Mouse (Mus musculus): ENCODE measurements around the gene March10.

March10 gene

DNA sequence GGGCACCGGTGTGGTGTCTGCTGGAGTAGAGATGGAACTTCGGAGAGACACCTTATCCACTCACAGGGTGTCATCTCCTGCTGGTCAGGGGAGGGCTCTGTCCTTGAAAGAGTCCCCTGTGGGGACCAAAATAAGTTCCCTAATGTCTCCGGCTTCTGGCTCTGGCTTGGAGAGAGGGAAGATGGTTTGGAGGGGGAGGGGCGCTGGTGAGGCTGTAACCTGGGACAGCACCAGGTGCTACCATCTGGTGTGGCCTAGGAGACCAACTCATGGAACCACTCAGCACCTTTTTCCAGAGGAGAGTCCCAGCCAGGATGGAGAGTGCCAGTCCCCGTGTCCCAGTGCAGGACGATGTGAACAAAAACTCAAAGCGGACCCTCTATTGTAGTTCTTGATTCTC is 105.9 kb downstream of the March10 start:
- no peak for DNase-seq

DNA sequence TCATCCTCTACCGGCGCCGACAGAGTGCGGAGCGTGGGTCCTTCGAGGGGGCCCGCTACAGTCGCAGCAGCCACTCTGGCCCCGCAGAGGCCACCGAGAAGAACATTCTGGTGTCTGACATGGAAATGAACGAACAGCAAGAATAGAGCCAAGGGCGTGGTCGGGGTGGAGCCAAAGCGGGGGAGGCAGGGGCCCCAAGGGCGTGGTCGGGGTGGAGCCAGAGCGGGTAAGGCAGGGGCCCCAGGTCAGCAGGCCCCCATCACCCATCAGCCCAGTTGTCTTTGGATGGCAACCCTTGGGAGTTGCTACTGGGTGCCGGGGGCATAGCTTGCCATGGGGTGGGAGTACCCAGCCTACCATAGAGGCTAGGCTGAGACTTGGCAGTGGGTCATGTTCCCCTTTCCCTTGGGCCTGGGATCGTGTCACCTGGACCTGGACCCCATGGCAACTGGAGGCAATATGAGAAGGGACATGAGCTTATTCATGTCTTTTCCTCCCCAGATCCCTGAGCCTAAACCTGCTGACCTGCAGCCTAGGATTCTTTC is 106.7 kb downstream of the March10 start:
- DNase-seq, result no peak

DNA sequence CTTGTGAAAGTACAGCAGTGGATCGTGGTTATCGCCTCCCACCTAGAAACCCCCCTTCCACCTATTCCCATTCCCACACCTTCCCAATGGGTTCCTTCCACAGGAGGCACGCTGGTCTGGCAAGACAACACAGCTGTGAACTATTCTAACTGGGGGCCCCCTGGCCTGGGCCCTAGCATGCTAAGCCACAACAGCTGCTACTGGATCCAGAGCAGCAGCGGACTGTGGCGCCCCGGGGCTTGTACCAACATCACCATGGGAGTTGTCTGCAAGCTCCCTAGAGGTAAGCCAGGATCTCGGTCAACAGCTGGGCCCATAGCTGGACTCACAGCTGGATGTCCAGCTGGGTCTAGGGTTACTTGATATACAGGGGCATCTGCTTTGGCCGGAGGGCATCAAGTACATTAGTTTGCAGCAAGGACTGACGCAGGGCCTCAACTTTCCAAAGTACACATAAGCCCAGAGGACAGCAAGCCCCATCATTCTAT is 108.0 kb downstream of the March10 start:
- no peak for DNase-seq

DNA sequence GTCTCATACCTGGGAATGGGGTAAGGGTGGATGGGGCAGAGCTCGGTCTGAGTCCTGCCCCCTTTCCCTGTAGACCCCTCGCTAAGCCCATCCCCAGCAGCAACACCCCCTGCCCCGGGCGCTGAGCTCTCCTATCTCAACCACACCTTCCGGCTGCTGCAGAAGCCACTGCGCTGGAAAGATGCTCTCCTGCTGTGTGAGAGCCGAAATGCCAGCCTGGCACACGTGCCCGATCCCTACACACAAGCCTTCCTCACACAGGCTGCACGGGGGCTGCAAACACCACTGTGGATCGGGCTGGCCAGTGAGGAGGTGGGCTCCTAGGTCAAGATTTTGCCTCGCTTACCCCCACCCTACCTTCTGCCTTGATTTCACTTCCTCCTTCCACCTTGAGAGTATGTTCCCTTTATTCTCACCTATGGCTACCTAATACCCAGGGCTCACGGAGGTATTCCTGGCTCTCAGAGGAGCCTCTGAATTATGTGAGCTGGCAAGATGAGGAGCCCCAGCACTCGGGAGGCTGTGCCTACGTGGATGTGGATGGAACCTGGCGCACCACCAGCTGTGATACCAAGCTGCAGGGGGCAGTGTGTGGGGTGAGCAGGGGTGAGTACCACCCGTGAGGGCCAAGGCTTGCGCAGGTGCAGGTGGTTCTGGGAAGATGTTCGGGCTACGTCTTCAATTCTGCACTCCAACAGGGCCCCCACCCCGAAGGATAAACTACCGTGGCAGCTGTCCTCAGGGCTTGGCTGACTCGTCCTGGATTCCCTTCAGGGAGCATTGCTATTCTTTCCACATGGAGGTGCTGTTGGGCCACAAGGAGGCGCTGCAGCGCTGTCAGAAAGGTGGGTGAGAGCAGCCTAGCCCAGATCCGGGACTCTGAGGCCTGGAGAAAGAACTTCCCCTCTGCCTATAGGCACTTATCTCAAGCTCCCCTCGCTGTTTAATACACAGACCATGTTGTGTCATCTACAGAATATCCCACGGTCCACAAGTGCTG is 109.1 kb downstream of the March10 start:
- peak; percentile 68 for DNase-seq

DNA sequence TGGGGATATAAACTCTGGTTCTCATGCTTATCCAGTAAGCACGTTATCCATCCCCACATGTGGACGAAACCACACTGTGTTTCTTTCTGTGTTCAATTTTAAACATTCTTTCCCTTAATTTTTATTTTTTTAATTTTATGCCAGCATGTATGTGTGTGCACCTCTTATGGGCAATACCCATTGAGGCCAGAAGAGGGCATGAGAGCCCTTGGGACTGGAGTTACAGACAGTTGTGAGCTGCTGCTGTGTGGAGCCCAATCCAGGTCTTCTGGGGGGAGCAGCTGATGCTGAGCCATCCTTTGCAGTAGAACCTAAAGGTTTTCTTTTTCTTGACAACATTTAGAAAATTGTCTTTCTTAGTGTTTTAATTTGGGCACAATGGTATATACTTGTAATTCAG is 111.3 kb downstream of the March10 start:
- DNase-seq, result no peak

DNA sequence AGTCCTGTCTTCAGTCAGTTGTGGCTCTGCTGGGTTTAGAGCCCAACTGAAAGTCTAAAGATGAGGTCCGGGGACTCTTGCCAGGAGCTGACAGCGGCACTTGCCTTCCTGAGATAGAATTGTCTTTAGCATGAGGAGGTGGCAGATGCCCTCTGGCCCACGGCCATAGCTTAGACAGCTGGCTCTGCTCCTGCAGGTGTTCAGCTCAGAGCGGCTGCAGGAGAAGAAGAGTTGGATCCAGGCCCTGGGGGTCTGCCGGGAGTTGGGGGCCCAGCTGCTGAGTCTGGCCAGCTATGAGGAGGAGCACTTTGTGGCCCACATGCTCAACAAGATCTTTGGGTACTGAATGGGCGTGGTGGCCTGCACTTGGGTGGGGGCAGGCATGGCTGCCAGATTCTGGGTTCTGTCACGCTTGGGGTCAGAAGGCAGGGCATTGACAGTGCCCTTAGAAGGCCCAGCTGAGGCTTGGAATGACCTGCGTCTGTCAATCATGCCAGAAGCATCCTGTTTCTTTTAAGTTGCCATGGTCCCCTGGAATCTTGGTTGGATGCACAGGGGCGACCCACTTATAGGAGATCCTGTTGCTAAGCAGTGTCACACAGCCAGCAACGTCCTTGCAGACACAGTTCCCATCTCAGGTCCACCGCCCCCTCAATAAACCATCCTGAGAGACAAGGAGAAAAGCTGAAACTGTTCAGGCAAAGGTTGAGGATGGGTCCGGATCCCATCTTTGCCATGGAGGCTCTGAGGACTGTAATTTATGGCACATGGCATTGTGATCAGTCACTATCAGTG is 117.7 kb downstream of the March10 start:
- DNase-seq, result no peak

DNA sequence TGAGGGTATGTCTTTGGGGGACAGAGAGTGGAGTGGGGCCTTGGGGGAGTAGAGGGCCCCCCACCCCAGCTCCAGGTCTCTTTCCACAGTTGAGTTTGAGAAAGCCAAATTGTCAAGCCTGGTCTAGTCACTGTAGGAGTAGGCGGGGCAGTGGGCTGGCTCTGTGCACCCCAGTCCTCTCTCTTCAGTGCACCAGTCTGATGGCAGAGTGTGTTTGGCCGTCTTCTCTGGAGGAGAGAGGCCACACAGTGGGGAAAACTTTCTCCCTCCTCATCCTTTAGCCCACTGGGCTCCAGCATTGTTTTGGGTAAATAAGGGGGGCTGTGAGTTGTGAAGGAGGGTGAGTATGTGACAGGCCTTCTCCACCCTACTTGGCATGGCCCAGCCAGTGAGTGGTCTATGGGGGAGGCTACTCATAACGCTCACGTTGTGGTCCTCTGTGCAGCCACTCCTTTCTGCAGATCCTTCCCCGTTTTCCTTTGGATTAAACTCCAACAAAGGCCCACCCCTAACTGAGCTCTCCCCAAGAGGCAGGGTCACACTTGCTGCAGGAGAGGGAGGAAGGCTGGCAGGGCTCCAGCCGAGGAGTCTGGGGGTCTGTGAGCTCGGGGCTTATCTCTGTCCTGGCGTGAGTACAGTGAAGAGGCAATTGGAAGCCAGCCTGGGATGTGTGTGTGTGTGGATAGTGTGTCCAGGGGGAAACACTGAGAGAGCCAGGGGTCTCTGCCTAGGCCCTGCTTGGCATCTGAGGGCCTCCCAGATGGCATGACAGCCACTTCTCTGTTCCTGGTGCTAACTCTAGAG is 122.5 kb downstream of the March10 start:
- DNase-seq, result no peak

DNA sequence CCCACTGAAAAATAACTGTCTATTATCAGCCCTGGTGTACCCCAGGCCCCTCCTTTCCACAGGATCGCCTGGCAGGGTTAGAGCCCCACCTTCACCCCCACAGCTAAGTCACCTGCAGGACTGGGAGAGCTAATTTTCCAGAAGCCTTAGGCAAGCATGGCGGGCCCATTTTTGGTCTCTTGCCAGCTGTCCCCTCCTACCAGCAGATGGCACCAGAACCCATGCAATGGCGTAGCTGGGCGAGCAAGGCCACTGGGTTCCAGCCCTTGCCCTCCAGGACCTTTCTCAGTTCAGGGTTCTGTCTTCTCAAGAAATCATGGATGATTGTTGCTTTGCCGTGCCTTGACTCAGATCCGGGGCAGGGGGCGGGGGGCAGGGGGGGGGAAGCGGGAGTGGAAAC is 124.1 kb downstream of the March10 start:
- DNase-seq, result peak; percentile 53

DNA sequence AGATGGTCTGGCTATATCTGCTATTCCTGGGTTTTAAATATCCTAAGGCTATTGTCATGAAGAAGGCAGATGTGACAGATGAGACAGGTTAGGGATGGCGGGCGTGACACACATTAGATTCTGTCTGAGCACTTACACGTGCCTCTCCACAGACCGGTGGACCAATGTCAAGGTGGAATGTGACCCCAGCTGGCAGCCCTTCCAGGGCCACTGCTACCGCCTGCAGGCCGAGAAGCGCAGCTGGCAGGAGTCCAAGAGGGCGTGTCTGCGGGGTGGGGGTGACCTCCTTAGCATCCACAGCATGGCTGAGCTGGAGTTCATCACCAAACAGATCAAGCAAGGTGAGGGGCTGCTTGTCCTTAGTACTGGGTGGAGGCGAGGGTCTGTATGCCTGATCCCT is 124.8 kb downstream of the March10 start:
- peak; percentile 61 for DNase-seq

DNA sequence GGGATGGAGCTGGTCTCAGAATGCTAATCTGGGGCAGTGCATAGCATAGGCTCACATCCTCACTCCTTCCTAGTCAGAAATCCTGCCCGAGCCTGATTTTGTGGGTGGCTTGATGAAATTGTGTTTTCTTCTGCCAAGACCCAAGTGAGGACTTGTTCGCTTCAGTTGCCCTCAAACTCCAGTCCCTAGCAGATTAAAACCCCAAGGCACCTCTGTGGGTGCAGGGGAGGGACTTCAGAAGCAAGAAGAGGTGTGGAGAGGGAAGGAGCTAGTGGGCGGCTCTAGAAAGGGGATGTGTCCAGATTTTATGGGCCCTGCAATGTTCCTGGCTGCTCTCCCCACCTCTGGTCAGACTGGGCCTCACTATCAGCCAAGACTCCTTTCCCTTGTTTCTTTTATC is 125.4 kb downstream of the March10 start:
- no peak for DNase-seq

DNA sequence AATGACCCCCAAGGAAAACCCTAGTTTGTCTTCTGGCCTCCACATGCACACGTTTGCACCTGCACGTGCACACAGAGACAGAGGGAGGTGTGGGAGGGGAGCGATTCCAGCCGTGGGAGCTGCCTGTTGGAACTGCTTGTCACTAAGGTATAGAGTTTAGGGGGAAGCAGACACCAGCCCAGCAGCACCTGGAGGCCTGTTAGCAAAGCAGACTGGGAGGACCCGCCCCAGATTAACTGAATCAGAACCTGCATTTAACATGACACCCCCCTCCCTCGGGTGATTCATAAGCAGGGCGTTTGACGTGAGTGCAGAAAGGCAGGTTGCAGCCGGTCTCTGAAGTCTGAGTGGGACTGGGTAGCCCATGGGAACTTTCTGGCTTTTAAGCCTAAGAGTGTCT is 126.6 kb downstream of the March10 start:
- no peak for DNase-seq

DNA sequence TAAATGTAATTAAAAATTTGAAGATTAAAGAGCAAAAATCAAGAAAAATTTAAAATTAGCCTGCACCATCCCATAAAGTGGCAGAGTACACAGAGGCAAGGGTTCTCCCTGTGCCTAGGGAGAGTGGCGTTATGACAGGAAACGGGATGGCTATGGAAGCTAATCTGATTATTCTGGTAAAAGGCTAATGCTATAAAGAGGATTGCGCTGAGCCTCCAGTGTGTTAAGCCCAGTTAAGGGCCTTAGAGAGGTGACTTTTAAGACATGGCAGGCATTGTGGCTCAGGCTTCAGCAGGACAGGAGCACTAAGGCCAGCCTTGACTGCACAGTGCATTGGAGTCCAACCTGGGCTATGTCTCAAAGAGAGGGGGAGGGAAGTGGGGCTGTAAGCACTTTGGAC is 129.4 kb downstream of the March10 start:
- no peak for DNase-seq

DNA sequence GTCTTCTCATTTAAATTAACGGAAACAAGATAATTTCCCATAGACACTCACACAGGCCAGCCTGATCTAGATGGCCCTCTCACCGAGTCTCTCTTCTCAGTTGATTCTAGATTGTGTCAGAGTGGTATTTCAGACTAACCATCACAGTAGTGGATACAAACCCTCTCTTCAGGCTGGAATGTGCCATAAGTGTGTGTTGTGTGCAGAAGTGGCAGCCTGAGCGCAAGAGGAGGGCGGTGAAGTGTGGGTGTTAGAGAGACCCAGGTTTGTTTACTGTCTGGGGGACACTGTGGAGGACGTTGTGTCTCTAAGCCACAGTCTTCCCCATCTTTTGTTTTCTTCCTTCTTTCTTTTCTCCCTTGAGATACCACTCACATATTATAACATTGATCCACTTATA is 133.0 kb downstream of the March10 start:
- DNase-seq, result no peak

DNA sequence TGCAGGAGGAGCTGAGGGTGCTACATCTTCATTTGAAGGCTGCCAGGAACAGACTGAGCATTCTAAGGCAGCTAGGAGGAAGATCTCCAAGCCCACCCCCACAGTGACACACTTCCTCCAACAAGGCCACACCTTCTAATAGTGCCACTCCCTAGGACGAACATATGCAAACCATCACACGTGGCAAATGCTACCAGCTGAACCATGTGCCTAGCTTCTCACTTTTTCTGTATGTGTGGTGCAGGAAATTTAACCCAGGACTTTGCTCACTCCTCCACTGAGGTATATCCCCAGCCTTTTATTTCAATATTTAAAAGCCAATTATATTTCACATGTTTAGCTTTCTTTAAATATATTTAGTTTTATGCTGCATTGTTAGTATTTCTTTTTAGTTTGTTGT is 135.4 kb downstream of the March10 start:
- no peak for DNase-seq

DNA sequence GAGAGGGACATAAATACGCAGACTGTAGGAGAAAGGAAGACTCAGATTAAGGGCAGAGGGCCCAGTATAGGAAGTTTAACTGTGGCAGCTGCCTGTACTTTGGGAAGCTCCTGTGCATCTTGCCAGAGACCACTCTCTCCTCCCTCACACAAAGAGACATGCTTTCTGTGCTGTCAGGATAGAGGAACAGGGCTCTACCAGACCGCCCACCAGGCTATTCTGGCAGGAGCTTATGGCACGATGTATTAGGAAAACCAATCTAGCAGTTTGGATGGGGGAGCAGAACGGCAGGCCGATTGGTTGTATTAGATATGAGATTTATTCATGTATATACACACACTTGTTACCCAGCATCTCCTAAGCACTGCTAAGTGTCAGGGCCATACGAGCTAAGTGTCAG is 138.8 kb downstream of the March10 start:
- no peak for DNase-seq

DNA sequence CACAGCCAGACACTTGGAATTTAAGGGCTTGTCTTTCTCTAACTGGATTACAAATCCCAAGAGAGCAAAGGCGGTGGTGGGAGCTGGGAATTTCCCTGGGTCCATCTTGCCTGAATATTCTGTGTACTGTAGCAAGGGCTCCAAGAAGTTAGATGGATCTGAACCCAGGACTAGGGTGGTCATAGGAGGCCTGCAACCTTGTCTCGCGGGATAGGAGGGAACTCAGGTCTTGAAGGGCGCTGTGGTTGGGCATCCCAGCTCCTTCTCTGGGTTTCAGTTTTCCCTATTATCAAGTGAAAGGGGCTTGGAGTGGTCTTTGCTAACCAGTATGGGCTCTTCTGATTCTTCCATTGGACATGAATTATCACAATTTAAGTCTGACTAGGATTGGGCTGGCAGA is 140.4 kb downstream of the March10 start:
- no peak for DNase-seq

DNA sequence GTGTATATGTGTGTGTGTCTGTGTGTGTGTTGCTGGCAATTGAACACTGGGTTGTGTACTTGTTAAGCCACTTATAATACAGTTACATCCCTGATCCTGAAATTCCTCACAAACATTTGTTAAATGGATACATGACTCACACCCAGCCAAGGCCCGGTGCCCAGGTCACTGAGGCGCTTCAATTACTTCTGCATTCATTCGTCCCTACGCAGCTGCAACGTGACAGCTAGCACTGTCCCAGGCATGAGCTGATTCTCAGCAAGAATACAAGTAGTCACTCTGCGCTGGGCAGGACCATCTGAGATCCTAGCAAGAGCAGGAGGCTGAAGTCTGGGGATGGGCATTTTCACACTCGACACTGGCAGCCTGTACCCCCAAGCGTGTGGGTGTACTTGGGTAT is 141.2 kb downstream of the March10 start:
- DNase-seq, result no peak

DNA sequence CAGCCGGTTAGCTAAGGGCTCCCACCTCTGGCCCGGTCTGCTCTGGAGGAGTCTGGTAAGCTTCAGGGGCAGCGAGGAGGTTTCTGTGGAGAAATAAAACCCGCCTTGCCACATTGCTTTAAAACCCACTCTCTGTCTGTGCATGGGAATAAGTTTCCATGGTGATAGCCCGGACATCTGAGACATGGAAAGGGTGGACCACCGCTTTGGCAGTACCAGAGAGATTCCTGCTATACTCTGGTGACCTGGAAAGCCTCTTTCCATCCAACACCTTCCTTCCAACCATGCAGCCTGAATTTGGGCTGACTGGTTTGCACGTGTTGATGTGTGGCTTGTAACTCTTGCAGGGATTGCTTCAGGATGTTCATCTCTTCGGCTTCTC is 142.9 kb downstream of the March10 start:
- DNase-seq, result no peak

DNA sequence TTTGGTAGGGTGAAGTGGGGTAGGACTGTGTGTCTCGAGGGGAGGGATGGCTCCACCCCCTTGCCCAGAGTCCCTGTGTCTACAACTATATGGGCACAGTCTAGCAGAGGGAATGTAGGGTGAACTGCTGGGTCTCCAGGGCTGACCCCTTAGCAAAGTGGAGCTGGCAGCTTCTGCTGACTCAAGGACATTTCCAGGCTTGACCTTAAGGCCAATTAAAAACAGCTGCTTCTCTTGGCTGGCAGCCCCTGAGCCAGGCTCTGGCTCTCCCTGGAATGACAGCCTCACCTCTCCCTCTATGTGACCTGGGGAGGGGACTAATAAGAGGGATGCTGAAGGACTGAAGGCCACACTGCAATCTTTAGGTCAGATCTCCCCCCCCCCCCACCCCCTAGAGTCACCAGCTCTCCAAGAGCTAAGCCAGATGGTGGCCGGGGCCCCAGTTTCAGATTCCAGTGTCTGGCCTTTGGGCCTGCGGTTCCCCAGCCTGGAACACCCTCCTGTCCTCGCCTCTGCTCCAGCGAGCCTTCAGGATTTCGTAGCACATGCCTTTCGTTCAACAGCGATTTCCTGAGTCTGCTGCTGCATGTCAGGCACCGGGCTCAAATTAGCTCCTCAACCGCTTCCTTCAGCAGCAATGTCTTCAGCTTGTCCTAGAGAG is 143.4 kb downstream of the March10 start:
- peak; percentile 61 for DNase-seq

DNA sequence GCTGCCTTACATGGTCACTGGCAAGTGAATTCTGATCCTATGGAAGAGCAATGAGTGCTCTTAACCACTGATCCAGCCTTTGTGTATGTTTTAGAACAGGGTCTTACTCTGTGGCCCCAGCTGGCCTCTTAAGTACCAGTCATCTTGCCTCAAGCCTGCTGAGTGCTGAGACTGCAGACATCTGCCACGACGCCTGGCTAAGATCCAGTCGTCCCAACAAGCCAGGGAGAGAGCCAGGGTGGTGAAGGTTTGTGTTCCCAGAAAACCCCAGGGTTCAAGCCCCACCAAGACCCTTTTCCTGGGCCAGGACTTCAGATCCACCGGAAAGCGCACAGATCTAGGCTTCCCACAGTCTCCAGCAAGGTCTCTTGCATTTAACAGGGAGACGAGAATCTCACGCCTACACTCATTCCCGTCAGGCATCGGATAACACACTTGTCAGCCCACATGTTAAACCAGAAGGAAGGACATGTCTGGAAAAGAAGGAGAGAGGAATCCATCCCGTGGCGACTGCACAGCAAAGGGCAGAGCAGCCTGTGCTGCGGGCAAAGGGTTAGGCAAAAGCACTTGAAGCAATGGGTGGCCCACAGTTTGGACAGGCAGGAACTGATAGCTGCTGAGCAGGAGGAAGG is 144.1 kb downstream of the March10 start:
- DNase-seq, result no peak

DNA sequence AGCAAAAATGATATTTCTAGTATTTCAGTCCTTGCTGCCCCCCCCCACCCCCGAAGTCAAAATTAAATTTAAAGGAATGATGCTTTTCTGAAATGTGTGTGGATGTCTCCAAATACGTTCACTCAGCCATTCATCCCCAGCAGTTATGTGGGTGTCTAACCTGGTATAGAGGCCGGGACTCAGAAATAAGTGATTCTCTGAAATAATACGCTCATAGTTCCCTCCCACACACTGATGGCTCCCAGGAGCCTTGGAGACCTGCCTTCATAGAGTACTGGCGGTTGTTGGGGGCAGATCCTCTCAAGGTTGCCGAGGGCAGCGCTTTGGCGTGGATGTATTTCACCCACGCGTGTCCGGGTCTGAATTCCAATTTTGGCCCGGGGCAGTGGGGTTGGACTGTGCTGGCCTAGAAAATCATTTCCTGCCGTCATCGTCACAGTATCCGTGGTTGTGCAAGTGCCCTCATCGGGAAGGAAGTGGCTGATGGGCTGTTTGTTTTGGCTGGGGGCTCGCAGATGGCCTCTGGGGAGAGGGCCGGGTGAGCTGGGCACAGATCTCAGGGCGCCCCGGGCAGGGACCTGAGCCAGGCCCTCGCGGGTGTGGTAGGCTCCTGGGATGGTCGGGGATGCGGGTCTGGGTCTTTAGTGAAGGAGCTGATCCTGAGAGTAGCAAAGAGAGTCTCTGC is 145.1 kb downstream of the March10 start:
- peak; percentile 62 for DNase-seq
